Mouse (Mus musculus): ENCODE data around the gene Bag3.

DNA sequence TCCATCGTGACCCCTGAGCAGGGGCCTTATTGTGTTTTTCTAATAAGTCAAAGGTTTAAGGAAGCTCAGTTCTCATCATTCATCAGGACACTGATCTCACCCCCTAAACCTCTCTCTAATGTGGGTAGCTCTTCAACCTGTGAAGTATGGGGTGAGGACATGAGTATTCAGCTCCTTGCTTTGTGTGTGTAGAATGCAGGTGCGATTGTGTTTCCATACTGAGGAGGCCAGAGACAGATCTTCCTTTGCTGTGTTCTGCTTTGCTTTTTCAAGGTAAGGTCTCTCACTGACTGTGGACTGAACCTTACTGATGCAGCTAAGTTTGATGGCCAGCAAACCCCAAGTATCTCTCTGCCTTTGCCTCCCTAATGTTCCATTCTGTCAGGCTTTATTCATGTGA, 72.9 kb downstream of the Bag3 start:
- no peak for TF ChIP-seq CTCF (IDR thresholded peaks at IDR 0.05; ENCODE audit: extremely low read depth, insufficient read depth, low read length)
- no peak for TF ChIP-seq POLR2A (IDR thresholded peaks at IDR 0.05; ENCODE audit: extremely low read depth, insufficient read depth, low read length)
